Mouse (Mus musculus): ENCODE results near the gene Ppp1ca. TPM values are rescaled to one million over a fixed set of nuclear protein-coding genes. Genes with fewer than 3 reads are reported as not detected.

The Ppp1ca gene
- total and polyA plus RNA-seq, 3 experiments = 389 to 635 (median 502) TPM

DNA sequence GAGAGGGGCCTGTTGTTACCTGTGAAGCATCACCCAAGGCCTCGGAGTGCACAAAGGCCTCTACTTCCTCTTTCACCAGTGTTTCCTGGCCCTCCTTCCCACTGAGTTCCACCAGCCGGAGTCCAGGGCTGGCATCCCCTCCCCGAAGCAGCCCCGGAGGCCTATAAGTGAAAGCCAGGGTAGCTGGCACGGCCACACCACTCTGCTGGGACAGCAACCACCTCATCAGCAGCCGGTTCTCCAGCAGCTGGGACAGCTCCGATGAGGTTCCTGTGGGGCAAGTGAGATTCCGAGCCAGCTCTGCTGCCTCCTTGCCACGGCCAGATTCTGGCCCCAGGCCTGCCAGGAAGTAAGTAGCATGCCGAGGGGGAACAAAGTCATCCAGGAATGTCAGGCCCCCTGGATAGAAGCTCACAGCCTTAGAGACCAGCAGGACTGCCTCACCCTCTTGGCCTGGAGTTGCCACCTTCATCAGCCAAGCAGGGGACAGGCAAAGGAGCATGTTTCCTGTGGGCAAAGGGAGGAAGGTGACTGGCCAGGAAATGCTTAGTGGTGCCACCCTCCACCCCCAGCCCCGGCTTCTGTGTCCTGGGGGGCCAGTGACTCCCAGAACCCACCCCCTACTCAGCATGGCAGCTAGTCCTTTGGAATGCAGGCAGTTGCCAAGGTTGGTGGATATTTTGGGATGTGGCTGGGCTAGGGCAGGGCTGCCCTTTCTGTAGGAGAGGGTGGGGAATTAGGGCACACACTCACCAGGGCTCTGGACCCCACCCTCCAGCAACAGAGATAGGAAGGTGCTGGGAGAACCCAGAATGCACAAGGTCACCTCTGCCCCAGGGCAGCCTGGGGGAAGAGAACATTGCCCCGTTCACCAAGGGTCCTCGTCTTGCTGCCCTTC, 20.2 kb upstream of the Ppp1ca start:
- Histone ChIP-seq H3K4me3 (replicated peaks in 1 of 3; ENCODE audit: low read depth in 2 of 3, low read length in 2 of 3, poor library complexity in 1 of 3) (no peak overlapping the region), H3K9ac (ENCODE audit: insufficient read depth, low read depth) (no peak overlapping the region), H3K79me2 (replicated peaks; ENCODE audit: control insufficient read depth, extremely low read depth, insufficient read depth, poor library complexity, severe bottlenecking) (no peaks in the 10 kb centered on the region), H3K9me3 (replicated peaks; ENCODE audit: low read length) (peaks cover 2% of the 10 kb centered on the region), H3K27me3 (replicated peaks) (no peaks in the 10 kb centered on the region), H3K4me2 (ENCODE audit: insufficient read depth, low read depth, poor library complexity, severe bottlenecking) (no peak overlapping the region), H3K36me3 (replicated peaks in 1 of 2; ENCODE audit: control insufficient read depth in 1 of 2, insufficient read depth in 1 of 2, low read length in 1 of 2) (peaks cover 0 to 34% of the 10 kb centered on the region in 2 experiments), H3K4me1 (ENCODE audit: control insufficient read depth in 1 of 2, insufficient read depth in 2 of 2) (peaks cover 11 to 45% of the 10 kb centered on the region in 2 experiments), H3K27ac (ENCODE audit: insufficient read depth, low read depth) (no peak overlapping the region)
- TF ChIP-seq HCFC1 (IDR thresholded peaks at IDR 0.05; ENCODE audit: low read depth, low read length) (no peak), POLR2AphosphoS2 (IDR thresholded peaks at IDR 0.05; ENCODE audit: low read depth, low read length) (no peak)
- dilution Hi-C loops (cut with MboI; ENCODE audit: extremely low pct_ligation_motif_present, extremely low pct_unique_long_range_greater_than_20kb, low sequenced_read_pairs) = no loop called here
- in situ Hi-C loops (cut with MboI; ENCODE audit: low pct_ligation_motif_present, low pct_unique_long_range_greater_than_20kb, low sequenced_read_pairs) = no loop called here
- no peak for DNase-seq (ENCODE audit: extremely low read depth)

DNA sequence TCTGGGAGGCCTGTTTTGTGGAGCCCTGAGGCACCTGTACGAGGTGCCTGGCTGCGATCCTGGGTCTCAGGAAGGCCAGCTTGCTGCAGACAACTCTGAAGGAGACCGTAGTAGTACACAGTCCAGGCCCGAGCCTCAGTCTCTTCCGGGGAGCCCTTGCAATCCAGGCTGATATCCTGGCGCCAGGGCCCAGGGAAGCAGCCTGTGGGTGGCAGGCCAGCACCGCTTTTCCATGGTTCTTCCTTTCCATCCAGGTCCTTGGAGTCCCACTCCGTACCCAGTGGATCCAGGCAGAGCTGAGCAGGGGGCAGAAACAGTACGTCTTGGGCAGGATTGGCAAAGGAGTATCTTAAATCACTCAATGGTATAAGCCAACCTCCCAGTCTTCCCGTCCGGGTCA, 18.9 kb upstream of the Ppp1ca start:
- Histone ChIP-seq H3K4me1 (ENCODE audit: control insufficient read depth in 1 of 2, insufficient read depth in 2 of 2) (peaks cover 11 to 45% of the 10 kb centered on the region in 2 experiments), H3K4me2 (ENCODE audit: insufficient read depth, low read depth, poor library complexity, severe bottlenecking) (no peak overlapping the region), H3K9me3 (replicated peaks; ENCODE audit: low read length) (peaks cover 2% of the 10 kb centered on the region), H3K36me3 (replicated peaks in 1 of 2; ENCODE audit: control insufficient read depth in 1 of 2, insufficient read depth in 1 of 2, low read length in 1 of 2) (peaks cover 0 to 41% of the 10 kb centered on the region in 2 experiments), H3K27ac (ENCODE audit: insufficient read depth, low read depth) (no peak overlapping the region), H3K27me3 (replicated peaks) (no peaks in the 10 kb centered on the region), H3K9ac (ENCODE audit: insufficient read depth, low read depth) (no peak overlapping the region), H3K4me3 (replicated peaks in 1 of 3; ENCODE audit: low read depth in 2 of 3, low read length in 2 of 3, poor library complexity in 1 of 3) (no peak overlapping the region), H3K79me2 (replicated peaks; ENCODE audit: control insufficient read depth, extremely low read depth, insufficient read depth, poor library complexity, severe bottlenecking) (no peaks in the 10 kb centered on the region)
- in situ Hi-C loops (cut with MboI; ENCODE audit: low pct_ligation_motif_present, low pct_unique_long_range_greater_than_20kb, low sequenced_read_pairs) (no loop called here), dilution Hi-C loops (cut with MboI; ENCODE audit: extremely low pct_ligation_motif_present, extremely low pct_unique_long_range_greater_than_20kb, low sequenced_read_pairs) (no loop called here)
- TF ChIP-seq CTCF (conservative IDR thresholded peaks at IDR 0.05 in 1 of 2, IDR thresholded peaks at IDR 0.05 in 1 of 2; ENCODE audit: low read depth in 2 of 2, low read length in 2 of 2) (no peak), JUND (conservative IDR thresholded peaks at IDR 0.05; ENCODE audit: low read depth, low read length) (no peak), TCF12 (IDR thresholded peaks at IDR 0.05; ENCODE audit: low read depth, low read length) (no peak), CHD2 (IDR thresholded peaks at IDR 0.05; ENCODE audit: low read length) (no peak), HCFC1 (IDR thresholded peaks at IDR 0.05; ENCODE audit: low read depth, low read length) (no peak), EP300 (IDR thresholded peaks at IDR 0.05; ENCODE audit: low read length) (no peak)
- no peak for DNase-seq (ENCODE audit: extremely low read depth)

DNA sequence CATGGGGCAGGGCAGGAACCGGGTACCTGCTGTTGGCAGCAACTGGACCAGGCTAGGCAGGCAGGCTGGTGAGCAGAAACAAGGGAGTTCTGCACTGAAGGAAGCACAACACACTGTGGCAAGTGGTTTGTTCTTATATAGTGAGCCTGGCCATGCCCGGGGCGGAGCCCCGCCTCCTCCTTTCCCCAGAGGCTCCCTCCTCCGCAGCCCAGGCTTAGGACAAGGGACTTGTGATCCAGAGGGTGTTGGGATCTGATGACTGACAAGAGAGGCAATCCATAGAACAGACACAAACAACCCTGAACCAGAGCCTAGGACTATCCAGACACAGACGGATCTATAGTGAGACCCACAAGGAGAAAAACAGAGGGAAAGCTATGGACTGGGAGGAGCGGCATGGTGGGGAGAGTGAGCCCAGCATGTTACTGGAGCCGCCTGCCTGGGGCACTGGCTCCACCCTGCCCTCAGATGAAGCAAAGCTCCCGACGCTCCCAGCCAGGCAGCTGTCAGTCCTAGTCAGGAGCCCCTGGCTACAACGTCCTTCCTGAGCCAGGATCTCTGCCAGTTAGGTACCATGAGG, 16.4 kb upstream of the Ppp1ca start, which contains the start of gene Carns1:
Carns1 (minus strand) TSS at position 112 of the 580 bp plus-strand sequence.
- peaks cover 6 to 36% of the 10 kb centered on the region in 2 experiments for H3K4me1 ChIP-seq (ENCODE audit: control insufficient read depth in 1 of 2, insufficient read depth in 2 of 2)
- no peak within 1 kb of the TSS for H3K4me2 ChIP-seq (ENCODE audit: insufficient read depth, low read depth, poor library complexity, severe bottlenecking)
- H3K9ac ChIP-seq (ENCODE audit: insufficient read depth, low read depth) = no peak within 1 kb of the TSS
- in situ Hi-C loops (cut with MboI; ENCODE audit: low pct_ligation_motif_present, low pct_unique_long_range_greater_than_20kb, low sequenced_read_pairs) = no loop called here
- H3K27ac ChIP-seq (ENCODE audit: insufficient read depth, low read depth) = no peak within 1 kb of the TSS
- TF ChIP-seq HCFC1 (IDR thresholded peaks at IDR 0.05; ENCODE audit: low read depth, low read length) = no peak
- TF ChIP-seq PAX5 (IDR thresholded peaks at IDR 0.05; ENCODE audit: low read length) = no peak
- no peak for TF ChIP-seq ZNF384 (IDR thresholded peaks at IDR 0.05; ENCODE audit: low read depth, low read length)
- no peak for TF ChIP-seq RAD21 (IDR thresholded peaks at IDR 0.05; ENCODE audit: low read depth, low read length)
- TF ChIP-seq POLR2A (IDR thresholded peaks at IDR 0.05; ENCODE audit: low read depth, low read length) = no peak
- TF ChIP-seq E2F4 (IDR thresholded peaks at IDR 0.05; ENCODE audit: insufficient replicate concordance, low read depth, low read length) = no peak
- TF ChIP-seq POLR2AphosphoS2 (IDR thresholded peaks at IDR 0.05; ENCODE audit: low read depth, low read length) = no peak
- no peak for TF ChIP-seq SMC3 (IDR thresholded peaks at IDR 0.05; ENCODE audit: low read depth, low read length)
- TF ChIP-seq CHD2 (IDR thresholded peaks at IDR 0.05; ENCODE audit: low read length) = no peak
- TF ChIP-seq SIN3A (IDR thresholded peaks at IDR 0.05; ENCODE audit: low read length) = no peak
- no peak for TF ChIP-seq CTCF (conservative IDR thresholded peaks at IDR 0.05 in 1 of 2, IDR thresholded peaks at IDR 0.05 in 1 of 2; ENCODE audit: low read depth in 2 of 2, low read length in 2 of 2)
- TF ChIP-seq NRF1 (IDR thresholded peaks at IDR 0.05; ENCODE audit: low read depth, low read length) = no peak
- TF ChIP-seq JUND (conservative IDR thresholded peaks at IDR 0.05; ENCODE audit: low read depth, low read length) = no peak
- TF ChIP-seq KAT2A (IDR thresholded peaks at IDR 0.05; ENCODE audit: insufficient replicate concordance, low read length) = no peak
- TF ChIP-seq CHD1 (IDR thresholded peaks at IDR 0.05; ENCODE audit: low read depth, low read length) = no peak
- no peak for TF ChIP-seq TCF12 (IDR thresholded peaks at IDR 0.05; ENCODE audit: low read depth, low read length)
- no peak for TF ChIP-seq NELFE (IDR thresholded peaks at IDR 0.05; ENCODE audit: low read depth, low read length)
- no peak for TF ChIP-seq BHLHE40 (IDR thresholded peaks at IDR 0.05; ENCODE audit: low read depth, low read length)
- no peak for TF ChIP-seq MYC (IDR thresholded peaks at IDR 0.05; ENCODE audit: low read depth, low read length)
- DNase-seq (ENCODE audit: extremely low read depth) = no peak
- H3K79me2 ChIP-seq (replicated peaks; ENCODE audit: control insufficient read depth, extremely low read depth, insufficient read depth, poor library complexity, severe bottlenecking) = no peaks in the 10 kb centered on the region
- H3K4me3 ChIP-seq (replicated peaks in 1 of 3; ENCODE audit: low read depth in 2 of 3, low read length in 2 of 3, poor library complexity in 1 of 3) = no peak within 1 kb of the TSS
- H3K27me3 ChIP-seq (replicated peaks) = no peaks in the 10 kb centered on the region
- H3K9me3 ChIP-seq (replicated peaks; ENCODE audit: low read length) = no peaks in the 10 kb centered on the region
- peaks cover 7 to 60% of the 10 kb centered on the region in 2 experiments for H3K36me3 ChIP-seq (replicated peaks in 1 of 2; ENCODE audit: control insufficient read depth in 1 of 2, insufficient read depth in 1 of 2, low read length in 1 of 2)
- dilution Hi-C loops (cut with MboI; ENCODE audit: extremely low pct_ligation_motif_present, extremely low pct_unique_long_range_greater_than_20kb, low sequenced_read_pairs) = no loop called here

Data from CH12.LX (cell line).